Mouse (Mus musculus) limb, embryonic 12.5 days (tissue): ENCODE measurements at regions not wholly inside any gene's neighbourhood (a gene's known extent, or its start where the extent isn't known, plus 50 kb on each side); places are given as distances from the start of the nearest gene placed in this dataset.

ENCODE experiments used
- ATAC-seq: fragments of 200-750 bp; cut with Nextera tagmentation; 2 replicates; pipeline ENCODE4 v1.8.0; 2017; ENCODE audit warnings: low read depth, moderate TSS enrichment; ENCODE audit not compliant: insufficient number of reproducible peaks, insufficient read depth, low FRiP score, low TSS enrichment
- H3K27ac ChIP-seq: fragments of 300-500 bp; sonication (generic); 2 replicates; pipeline ENCODE4 v1.5.1; 2016; ENCODE audit warnings: mild to moderate bottlenecking, moderate library complexity
- H3K27me3 ChIP-seq: fragments of 300-500 bp; sonication (generic); 2 replicates; pipeline ENCODE4 v1.6.1; 2016; ENCODE audit warnings: mild to moderate bottlenecking, moderate library complexity
- H3K36me3 ChIP-seq: fragments of 300-500 bp; sonication (generic); 2 replicates; pipeline ENCODE4 v1.6.1; 2016; ENCODE audit warnings: mild to moderate bottlenecking, moderate library complexity
- H3K4me1 ChIP-seq: fragments of 300-500 bp; sonication (generic); replicated peaks from 2 replicates; pipeline ENCODE4 v1.6.1; 2016
- H3K4me2 ChIP-seq: fragments of 300-500 bp; sonication (generic); 2 replicates; pipeline ENCODE4 v1.6.1; 2016; ENCODE audit warnings: mild to moderate bottlenecking, moderate library complexity
- H3K4me3 ChIP-seq: fragments of 300-500 bp; sonication (generic); replicated peaks from 2 replicates; pipeline ENCODE4 v1.5.1; 2016; ENCODE audit warnings: mild to moderate bottlenecking
- H3K9ac ChIP-seq: fragments of 300-500 bp; sonication (generic); replicated peaks from 2 replicates; pipeline ENCODE4 v1.6.1; 2016; ENCODE audit warnings: mild to moderate bottlenecking, moderate library complexity
- H3K9me3 ChIP-seq: fragments of 300-500 bp; sonication (generic); 2 replicates; pipeline ENCODE4 v1.6.1; 2016; ENCODE audit warnings: mild to moderate bottlenecking, moderate library complexity
- WGBS: fragments of 180-500 bp; shearing (Covaris S2); methylation state at CpG from one replicate; pipeline ENCODE4 v1.1.7; 2016; 5-methylcytosine and 5-hydroxymethylcytosine counted together

- WGBS: 79% methylated on average over 1 of the region's 1 CpGs
- Histone ChIP-seq H3K4me3 (no peak overlapping the region), H3K4me1 (no peaks in the 10 kb centered on the region), H3K27me3 (no peaks in the 10 kb centered on the region), H3K9me3 (no peaks in the 10 kb centered on the region), H3K27ac (no peak overlapping the region), H3K9ac (no peak overlapping the region), H3K4me2 (no peak overlapping the region), H3K36me3 (no peaks in the 10 kb centered on the region)
- no peak for ATAC-seq
Observed at GRCm38 (mm10) chr1:166942201-166942600, 59.0 kb upstream of the Fam78b start.

DNA sequence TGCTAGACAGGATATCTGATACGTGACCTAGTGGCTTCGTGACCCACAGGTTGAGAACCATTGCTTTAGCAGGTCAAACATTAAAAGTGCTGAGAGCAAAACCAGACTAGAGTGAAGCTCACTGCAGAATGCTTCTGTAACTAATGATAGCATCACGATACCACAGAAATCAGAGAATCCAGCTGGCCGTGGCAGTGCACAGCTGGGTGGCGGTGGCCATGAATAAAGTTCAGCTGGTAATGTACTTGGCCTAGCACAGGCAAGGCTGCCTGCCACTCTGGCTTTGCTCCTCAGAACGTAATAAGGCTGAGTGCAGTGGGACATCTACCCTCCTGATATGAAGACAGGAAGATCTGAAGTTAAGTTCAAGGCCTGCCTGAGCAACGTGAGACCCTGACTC, 56.7 kb upstream of the Fam78b start:
- Histone ChIP-seq H3K9me3 (no peaks in the 10 kb centered on the region), H3K9ac (no peak overlapping the region), H3K4me1 (no peaks in the 10 kb centered on the region; the same call in 1 of the 2 replicates), H3K4me3 (no peak overlapping the region), H3K27me3 (no peaks in the 10 kb centered on the region), H3K36me3 (no peaks in the 10 kb centered on the region), H3K27ac (no peak overlapping the region), H3K4me2 (no peak overlapping the region)
- WGBS: 86% methylated on average over 7 of the region's 7 CpGs
- no peak for ATAC-seq

DNA sequence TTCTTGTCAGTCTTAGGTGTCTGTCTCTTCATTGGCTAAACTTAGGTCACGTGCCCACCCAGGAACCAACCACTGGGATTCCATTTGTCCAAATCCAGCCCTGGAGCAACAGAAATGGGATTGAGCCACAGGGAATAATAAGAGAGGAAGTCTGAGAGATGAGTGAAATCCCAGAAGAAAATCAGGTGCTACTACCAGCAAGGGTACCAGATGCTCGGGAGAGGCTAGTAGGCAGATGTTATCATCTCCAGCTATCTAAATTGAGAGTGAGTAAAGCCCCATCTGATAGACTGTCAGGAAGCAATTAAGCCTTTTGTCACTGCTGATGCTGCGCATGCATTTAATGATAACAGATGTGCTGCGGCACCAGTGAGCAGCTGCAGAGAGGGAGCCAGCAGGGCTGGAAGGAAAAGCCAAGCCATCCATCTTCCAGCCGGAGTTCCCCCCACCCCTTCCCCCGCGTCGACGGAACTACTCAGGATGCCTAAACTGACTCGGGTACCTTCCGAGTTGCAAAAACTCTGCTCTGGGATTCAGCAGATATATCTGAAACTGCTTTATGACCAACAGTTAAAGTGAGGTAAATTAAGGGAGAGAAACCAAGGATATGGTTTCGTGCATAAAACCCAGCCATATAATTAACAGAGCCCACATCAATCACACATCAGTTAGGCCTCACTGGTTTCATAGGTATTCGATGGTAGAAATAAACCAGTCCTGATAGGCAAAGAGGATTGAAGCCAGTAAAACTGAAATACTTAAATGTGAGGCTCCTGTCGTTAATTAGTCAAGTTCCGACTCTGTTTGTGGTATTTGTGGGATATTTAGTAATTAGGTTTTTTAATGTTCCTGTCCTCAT, 53.1 kb upstream of the Fam78b start:
- Histone ChIP-seq H3K27ac (no peak overlapping the region), H3K9ac (no peak overlapping the region), H3K36me3 (no peaks in the 10 kb centered on the region), H3K4me3 (no peak overlapping the region), H3K9me3 (no peaks in the 10 kb centered on the region), H3K4me2 (peak overlapping the region; percentile 29), H3K4me1 (no peaks in the 10 kb centered on the region; the same call in 1 of the 2 replicates), H3K27me3 (no peaks in the 10 kb centered on the region)
- 12% methylated on average over 15 of the region's 15 CpGs for WGBS
- no peak for ATAC-seq
